Mouse (Mus musculus): ENCODE results near the gene Tuft1.
"Not testable (repeated sequence)": the region's sequence is repeated elsewhere in the genome, so short reads cannot be mapped to it uniquely, and the experiment has no call there.

GRCm38 (mm10) chr3:94660841-94661240, 2.2 kb upstream of the Tuft1 start:
- not testable (repeated sequence) for TF ChIP-seq CTCF, POLR2A (IDR thresholded peaks at IDR 0.05; ENCODE audit: extremely low read depth, insufficient read depth, low read length)

Data from cortical plate, adult 2 months (tissue).